Mouse (Mus musculus) lung, postnatal 0 days (tissue): ENCODE results near the gene Ap3d1.

Experiments
- CTCF ChIP-seq: IDR thresholded peaks from 2 replicates; pipeline ENCODE4 v1.5.1; 2016; ENCODE audit warnings: antibody characterized with exemption, mild to moderate bottlenecking
- EP300 ChIP-seq: IDR thresholded peaks from 2 replicates; pipeline ENCODE4 v1.6.1; 2016; ENCODE audit warnings: antibody characterized with exemption, mild to moderate bottlenecking, control low read depth

DNA sequence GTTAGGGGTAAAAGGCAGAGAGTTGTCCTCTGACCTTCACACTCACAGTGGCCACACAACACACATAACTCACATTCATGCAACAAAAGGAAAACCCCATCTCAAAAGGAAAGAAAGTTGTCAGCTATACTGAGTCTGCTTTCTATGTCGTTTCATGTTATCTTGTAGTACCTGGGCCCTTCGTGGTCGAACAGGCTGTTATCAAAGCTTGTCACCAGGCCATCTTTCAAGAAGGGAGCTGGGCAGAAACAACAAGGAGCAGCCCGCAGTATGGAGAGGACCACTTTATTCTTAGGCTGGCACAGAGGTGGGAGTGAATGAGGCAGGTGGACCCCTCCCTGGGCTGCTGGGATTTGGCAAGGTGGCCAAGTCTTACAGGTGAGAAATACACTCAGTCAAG is 57.1 kb downstream of the Ap3d1 start:
- TF ChIP-seq CTCF (no peak), EP300 (no peak)
